Mouse (Mus musculus) CD4-positive, CD25-positive, alpha-beta regulatory T cell, adult 4 months (primary cell): ENCODE data around the gene Larp7. TPM values are rescaled to one million over a fixed set of nuclear protein-coding genes. Genes with fewer than 3 reads are reported as not detected.

Experiments used
- ATAC-seq: one replicate; pipeline ENCODE4 v1.8.0; 2017
- polyA plus RNA-seq, 2 experiments: library from polyadenylated mRNA; unstranded; fragments of 100-300 nt; shearing (Covaris generic); gene quantifications; one replicate each; pipeline ENCODE4 v1.2.1; 2017

Gene Larp7
- 10 to 100 TPM; 60.5 to 63.4 TPM for polyA plus RNA-seq

GRCm38 (mm10) chr3:127552973-127553719, at the start of gene Larp7, which contains the start of gene Zgrf1:
TSS of gene Larp7 (minus strand) at chr3:127553349.
TSS of gene Zgrf1 (plus strand) at chr3:127553489.
- ATAC-seq = peak; percentile 95

- ATAC-seq = no peak
Measured at GRCm38 (mm10) chr3:127597136-127597535, 44.0 kb upstream of the Larp7 start.

- ATAC-seq = peak; percentile 100
Measured at GRCm38 (mm10) chr3:127572557-127572956, 19.4 kb upstream of the Larp7 start.

- no peak for ATAC-seq
Measured at GRCm38 (mm10) chr3:127565129-127565528, 12.0 kb upstream of the Larp7 start.

- no peak for ATAC-seq
Measured at GRCm38 (mm10) chr3:127562974-127563373, 9.8 kb upstream of the Larp7 start.

GRCm38 (mm10) chr3:127558201-127558600, 5.1 kb upstream of the Larp7 start:
- ATAC-seq = no peak

GRCm38 (mm10) chr3:127554723-127555122, 1.6 kb upstream of the Larp7 start:
- ATAC-seq = no peak

- ATAC-seq = no peak
Measured at GRCm38 (mm10) chr3:127553720-127554043, 533 bp upstream of the Larp7 start.

- no peak for ATAC-seq
Measured at GRCm38 (mm10) chr3:127552434-127552972, 646 bp downstream of the Larp7 start.

GRCm38 (mm10) chr3:127547882-127548281, 5.3 kb downstream of the Larp7 start:
- ATAC-seq = no peak

GRCm38 (mm10) chr3:127544610-127545121, 8.5 kb downstream of the Larp7 start:
- no peak for ATAC-seq

GRCm38 (mm10) chr3:127543976-127544375, 9.2 kb downstream of the Larp7 start:
- no peak for ATAC-seq

GRCm38 (mm10) chr3:127539193-127539592, 14.0 kb downstream of the Larp7 start:
- no peak for ATAC-seq

GRCm38 (mm10) chr3:127530293-127530692, 22.9 kb downstream of the Larp7 start:
- ATAC-seq = no peak

GRCm38 (mm10) chr3:127529824-127530223, 23.3 kb downstream of the Larp7 start:
- ATAC-seq = no peak

- no peak for ATAC-seq
Measured at GRCm38 (mm10) chr3:127529210-127529609, 23.9 kb downstream of the Larp7 start.

GRCm38 (mm10) chr3:127527465-127528034, 25.6 kb downstream of the Larp7 start:
- ATAC-seq = no peak

GRCm38 (mm10) chr3:127525188-127525819, 27.8 kb downstream of the Larp7 start:
- no peak for ATAC-seq

GRCm38 (mm10) chr3:127521156-127521555, 32.0 kb downstream of the Larp7 start:
- ATAC-seq = no peak

GRCm38 (mm10) chr3:127520300-127520699, 32.8 kb downstream of the Larp7 start:
- no peak for ATAC-seq

- no peak for ATAC-seq
Measured at GRCm38 (mm10) chr3:127515251-127515650, 37.9 kb downstream of the Larp7 start.

GRCm38 (mm10) chr3:127513699-127514098, 39.5 kb downstream of the Larp7 start:
- ATAC-seq = no peak

GRCm38 (mm10) chr3:127512794-127513335, 40.3 kb downstream of the Larp7 start:
- no peak for ATAC-seq
